Mouse (Mus musculus) lung, postnatal 4 days (tissue): ENCODE results near the gene Aarsd1.
"Not testable (repeated sequence)": the region's sequence is repeated elsewhere in the genome, so short reads cannot be mapped to it uniquely, and the experiment has no call there.

ENCODE experiments used
- DNase-seq, 2 experiments: peaks; one replicate each; pipeline ENCODE4 v3.0.0; 2021

Gene Aarsd1

DNA sequence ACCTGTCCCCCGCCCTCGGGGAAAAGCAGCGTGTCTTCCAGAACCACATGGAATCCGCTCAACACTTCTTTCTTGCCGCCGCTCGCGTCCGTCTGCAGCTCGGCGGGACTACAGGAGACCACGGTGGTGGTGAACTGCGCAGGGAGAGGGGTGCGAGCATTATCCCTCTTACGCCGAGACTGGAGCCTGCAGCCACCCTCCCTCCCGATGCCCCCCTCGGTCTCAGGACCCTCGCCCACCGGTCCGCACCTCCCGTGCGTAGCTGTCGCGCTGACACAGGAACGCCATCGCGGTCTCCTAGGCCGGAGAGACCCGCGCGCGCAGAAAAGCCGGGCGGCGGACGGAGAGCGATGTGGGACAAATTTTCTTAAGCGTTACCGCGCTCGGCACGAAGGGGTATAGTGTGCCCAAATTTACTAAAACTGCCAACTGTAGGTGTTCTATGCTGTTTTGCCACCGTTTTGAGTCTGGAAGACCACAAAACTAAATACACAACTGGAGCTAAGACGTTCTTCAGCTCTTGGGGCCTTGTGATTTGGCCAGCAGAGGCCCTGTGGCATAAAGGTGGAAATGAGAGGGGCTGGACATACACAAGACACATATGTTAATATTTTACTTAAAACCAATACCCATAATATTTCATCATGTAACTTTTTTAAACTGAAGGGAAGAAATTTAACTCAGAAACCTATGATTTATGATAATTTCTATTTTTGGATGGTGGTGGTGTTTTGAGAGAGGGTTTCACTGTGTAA is at the start of gene Aarsd1:
Gene Aarsd1 (minus strand): TSS at position 515 of the 755 bp plus-strand sequence.
- DNase-seq = peak; percentile 90 to 93

DNA sequence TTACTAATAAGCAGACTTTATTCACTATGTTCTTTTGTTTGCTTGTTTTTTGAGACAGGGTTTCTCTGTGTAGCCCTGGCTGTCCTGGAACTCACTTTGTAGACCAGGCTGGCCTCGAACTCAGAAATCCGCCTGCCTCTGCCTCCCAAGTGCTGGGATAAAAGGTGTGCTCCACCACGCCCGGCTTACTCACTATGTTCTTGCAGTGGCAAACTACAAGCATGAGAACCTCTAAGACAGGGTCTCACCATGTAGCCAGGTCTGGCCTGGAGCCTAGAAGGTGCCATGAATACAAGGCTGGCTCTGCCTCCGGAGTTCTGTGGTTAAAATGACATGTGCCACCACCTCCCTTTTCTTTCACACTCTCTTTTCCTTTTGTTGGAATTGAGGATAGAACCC is 49.1 kb upstream of the Aarsd1 start:
- DNase-seq = not testable (repeated sequence)

DNA sequence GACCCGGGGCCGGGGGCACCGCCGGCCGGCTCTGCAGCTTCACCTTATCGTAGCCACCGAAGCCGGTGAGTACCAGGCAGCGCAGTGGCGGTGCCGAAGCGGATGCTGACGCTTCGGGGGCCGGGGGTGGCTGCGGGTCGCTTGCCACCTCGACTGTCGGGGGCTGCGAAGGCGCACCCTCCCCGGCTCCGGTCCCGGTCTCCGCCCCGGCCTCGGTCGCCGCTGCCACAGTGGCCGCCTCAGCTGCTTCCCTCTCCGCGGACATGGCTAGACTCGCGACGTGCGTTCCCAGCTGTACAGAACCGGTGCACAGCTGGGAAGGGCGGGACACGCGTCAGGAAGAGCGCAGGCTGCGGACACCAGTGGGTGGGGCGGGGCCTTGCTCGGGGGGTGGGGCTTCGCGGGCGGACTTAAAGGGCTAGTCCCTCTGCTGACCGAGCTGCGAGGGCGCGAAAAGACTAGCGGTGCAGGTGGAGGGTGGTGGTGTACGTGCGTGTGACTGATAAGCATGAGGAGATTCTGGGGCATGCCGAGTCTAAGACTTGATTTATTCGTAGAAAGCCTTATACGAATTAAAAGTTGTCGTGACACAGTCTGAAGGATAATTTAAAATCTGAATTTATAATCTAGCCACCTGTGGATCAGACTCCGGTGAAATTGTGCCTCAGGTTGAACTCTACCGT is 48.6 kb upstream of the Aarsd1 start, which contains the start of gene Vat1:
Gene Vat1 (minus strand): TSS at position 362 of the 683 bp plus-strand sequence.
- DNase-seq = peak; percentile 81 to 86

DNA sequence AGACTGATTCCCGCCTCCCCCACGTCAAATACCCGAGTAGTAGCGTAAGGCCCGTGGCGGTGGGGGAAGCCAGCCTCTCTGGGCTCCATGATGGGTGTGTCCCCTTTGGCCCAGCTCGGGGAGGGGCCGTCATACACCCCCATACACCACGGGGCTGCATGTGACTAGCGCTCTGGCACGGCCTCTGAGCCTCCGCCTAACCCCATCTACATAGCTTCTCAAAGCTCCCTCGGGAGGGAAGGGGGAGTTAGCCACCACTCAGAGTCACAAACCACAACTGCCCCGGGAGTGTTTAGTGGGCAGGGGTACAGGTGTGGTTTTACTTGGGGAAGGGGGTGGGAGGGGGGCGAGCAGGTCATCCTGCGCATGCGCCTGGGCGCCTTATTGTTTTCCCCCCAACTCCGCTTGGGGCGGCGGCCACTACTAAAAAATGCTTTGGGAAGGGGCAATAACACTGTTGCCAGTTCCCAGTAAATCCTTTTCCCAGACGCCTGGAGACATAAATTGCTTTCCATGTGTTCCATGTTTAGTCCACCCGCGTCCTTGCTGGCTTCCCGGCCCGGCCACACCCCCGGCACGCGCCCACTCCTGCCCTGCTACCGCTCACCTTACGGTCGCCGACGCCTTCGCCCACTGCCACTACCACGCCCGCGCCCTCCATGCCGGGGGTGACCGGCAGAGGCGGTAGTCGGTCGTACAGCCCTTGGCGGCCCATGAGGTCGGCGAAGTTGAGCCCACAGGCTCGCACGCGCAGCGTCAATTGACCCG is 47.9 kb upstream of the Aarsd1 start:
- DNase-seq = peak; percentile 83 to 89

DNA sequence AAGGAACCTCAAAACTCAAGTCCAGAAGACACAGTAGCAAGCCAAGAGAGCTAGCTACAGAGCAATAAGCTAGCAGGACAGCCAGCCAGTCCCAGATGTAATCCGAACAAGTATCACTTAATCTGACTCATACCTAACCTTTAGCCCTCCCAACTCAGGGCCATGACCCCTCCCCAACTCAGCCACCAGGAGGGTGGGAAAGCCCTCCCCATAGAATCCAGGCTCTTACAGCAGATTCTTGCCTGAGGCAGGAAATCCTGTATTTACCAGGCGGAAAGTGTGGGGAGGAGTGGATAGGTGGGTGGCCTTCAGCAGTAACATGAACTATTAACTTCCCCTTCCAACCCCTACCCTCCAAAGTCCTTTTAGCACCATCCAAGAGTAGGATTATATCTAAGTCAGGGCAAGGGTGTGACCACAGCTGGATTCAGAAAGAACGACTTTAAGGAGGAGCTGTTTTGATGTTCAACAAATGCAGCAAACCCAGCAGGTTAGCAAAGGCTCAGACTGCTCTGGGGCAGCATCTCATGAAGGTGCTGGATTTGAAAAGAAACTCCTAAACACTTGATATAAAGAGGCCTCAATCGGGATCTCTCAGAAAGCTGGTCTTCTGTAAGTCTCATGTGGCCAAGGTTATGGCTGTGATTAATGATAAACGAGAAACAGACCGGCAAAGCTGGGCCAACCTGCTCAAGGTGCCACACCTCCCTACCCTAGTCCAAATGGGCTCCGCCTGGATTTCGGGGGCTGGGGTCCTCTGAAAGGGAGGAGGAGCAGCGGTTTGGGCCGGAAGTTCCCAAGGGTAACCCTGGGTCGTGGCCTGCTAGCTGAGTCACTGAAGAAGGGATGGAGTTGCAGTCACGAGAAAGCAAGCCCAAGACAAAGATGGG is 47.0 kb upstream of the Aarsd1 start, which contains the start of gene Rnd2:
Gene Rnd2 (plus strand): TSS at position 789 of the 890 bp plus-strand sequence.
- peak; percentile 69 to 83 for DNase-seq

DNA sequence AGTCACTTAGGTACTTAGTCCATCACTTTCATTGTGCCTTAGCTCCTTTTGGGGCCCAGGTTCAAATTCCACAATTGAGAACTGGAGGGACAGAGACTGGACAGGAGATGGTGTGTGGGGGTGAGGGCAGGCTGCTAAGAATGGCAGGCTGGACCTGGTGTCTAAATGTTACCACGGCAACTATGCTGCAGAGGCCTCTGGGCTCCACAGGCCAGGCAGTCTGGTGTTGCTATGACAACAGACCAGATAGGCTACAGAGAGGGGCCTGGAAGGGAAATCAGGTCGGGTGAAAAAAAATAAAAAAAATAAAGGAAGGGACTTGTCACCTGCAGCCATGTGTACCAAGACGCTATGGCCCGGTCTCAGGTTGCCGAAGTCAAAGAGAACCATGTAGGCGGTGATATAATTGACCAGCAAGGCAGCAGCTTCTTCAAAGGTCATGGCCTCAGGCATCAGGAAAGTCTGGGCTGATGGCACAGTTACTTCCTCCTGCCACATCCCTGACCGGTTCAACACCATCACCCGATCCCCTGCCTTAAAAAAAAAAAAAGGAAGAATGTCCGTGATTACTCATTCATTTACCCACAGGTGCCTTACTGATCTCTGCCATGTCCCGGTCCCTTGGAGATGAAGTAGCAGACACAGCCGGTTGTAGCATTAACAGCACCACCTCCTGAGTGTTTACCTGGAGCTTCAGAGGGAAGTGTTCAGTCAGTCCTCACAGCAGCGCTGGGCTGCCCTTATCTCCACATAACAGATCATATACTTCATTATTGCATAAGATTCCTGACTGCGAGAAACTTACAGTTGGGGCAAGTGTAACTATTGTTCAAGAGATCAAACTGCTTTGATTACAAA is 45.4 kb upstream of the Aarsd1 start:
- DNase-seq = no peak

DNA sequence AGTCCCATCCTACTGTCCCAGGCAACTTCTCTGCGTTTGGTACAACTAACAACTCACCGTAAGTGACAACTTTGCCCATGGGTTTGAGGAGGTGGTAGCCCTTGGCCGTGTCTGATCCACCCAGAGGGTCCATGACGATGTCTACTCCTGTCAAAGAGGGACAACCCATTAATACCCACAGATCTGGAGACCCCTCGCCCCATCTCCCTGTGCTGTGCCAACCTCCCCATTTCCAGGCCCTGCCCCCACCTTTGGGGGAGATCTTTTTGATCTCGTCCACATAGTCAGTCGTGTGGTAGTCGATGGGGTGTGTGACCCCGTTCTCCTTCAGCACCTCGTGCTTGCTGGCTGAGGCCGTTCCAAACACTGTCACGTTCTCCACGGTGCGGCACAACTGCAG is 44.7 kb upstream of the Aarsd1 start:
- DNase-seq = no peak

DNA sequence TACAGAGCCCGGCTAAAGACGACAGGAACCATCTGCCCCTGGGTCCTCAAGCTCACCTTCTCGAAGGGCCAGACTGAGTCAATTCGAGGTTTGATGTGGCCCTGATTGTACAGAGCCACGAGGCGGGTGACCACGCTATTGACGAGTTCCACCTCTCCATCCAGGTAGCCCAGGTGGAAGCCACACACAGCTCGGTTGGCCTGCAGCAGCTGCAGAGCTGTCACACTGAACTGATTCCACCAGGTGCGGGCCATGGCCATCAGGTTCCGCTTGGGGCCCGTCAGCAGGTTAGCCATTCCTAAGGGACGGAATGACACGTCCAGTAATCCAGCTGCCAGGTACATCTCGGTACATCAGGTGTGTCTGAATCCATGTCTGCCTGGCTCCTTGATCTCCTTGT is 42.9 kb upstream of the Aarsd1 start:
- no peak for DNase-seq

DNA sequence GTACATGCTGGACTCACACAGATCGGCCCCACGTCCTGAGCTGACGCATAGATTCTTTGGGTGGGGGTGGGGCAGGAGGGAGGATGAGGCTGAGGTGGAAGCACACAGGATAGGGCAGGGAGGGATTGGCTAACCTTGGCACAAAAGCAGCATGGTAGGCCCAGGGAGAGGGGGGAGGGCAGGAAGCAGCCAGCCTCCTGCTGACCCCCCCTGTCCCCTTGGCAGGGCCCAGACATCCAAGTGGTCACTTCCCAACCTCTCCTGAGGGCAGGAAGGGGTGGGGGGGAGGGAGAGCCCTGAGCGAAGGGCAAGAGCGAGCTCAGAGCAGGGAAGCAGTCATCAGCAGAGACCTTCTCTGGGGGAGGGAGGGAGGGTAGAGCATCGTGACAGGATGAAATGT is 42.3 kb upstream of the Aarsd1 start:
- DNase-seq = peak; percentile 69 to 87

DNA sequence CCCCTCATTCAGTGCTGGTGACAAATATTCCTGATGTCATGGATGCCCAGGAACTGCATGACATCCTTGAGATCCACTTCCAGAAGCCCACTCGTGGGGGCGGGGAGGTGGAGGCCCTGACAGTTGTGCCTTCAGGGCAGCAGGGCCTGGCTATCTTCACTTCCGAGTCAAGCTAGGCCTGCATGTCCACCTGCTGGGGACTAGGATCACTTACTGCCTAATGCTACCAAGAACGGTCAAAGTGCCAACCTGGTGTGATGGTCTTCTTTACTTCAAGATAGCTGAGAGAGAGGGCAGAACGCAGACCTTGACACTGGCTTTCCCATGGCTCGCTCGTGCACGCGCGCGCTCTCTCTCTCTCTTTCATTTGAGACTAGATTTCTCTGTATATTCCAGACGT is 40.8 kb upstream of the Aarsd1 start:
- DNase-seq = no peak

DNA sequence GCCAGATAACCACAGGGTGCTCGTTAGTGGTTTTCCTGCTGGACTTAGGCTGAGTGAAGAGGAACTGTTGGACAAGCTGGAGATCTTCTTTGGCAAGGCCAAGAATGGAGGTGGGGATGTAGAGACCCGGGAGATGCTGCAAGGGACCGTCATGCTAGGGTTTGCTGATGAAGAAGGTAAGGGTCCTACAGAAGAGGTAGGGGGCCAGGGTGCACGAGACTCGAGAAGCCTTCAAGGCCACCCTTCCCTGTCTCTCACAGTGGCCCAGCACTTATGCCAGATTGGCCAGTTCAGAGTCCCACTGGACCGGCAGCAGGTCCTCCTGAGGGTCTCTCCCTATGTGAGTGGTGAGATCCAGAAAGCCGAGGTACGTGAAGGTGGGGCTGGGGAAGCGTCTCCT is 40.2 kb upstream of the Aarsd1 start:
- DNase-seq = no peak

DNA sequence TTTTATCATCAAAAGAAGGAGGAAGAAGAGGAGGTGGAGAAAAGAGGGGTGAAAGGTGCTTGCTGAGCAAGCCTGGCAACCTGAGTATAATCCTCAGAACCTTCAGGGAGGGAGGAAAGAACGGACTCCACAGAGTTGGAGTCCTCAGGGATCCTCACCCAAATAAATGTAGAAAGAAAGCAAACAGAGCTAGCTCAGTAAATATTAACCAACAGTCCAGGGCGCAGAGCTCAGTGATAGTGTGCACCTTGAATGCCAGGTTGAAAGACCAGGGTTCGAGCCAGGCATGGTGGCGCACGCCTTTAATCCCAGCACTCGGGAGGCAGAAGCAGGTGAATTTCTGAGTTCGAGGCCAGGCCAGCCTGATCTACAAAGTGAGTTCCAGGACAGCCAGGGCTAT is 38.2 kb upstream of the Aarsd1 start:
- no peak for DNase-seq

DNA sequence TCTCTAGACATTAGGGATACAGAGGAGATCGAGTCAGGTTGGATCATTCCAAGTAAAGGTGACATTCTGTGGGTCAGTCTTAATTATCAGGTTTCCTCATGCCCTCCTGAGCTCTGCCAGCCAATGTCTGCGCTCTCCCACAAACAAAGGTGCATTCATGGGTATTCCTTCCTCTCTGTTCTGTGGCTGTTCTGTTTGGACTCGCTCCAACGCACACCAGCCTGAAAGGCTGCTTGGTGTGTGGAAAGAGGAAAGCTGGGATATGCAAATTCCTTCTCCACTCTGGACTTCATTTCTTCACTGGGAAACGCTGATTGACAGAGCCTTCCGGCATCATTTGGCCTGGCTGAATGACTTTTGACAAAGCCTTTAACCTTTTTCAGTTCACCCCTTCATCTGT is 37.3 kb upstream of the Aarsd1 start:
- no peak for DNase-seq

DNA sequence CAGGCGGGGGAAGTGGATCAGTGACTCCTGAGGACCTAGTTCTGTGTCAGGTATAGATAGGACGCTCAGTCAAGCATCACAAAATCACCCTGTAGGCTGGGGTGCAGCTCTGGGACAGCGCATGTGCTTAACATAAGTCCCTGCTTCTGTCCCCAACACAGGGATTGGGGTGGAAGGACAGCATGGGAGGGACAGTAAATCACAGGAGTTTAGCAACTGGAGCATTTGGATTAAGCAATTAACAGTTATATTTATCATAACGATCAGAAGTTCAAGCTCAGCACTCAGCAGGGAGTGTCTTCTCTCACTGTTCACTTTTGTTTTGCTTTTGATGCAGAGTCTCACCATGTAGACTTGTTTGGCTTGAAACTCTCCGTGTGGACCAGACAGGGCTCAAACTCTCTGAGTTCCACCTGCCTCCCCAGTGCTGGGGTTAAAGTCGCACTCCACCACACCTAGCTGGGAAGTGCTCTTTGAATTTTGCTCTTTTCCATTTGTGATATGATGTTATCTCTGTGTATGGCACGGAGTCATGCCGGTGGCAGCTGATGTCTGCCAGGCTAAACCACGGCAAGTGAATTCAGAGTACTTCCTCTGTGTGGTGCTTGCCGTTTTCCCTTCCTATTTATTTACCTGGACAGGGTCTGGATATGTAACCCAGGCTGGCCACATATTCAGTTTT is 34.8 kb upstream of the Aarsd1 start:
- no peak for DNase-seq

DNA sequence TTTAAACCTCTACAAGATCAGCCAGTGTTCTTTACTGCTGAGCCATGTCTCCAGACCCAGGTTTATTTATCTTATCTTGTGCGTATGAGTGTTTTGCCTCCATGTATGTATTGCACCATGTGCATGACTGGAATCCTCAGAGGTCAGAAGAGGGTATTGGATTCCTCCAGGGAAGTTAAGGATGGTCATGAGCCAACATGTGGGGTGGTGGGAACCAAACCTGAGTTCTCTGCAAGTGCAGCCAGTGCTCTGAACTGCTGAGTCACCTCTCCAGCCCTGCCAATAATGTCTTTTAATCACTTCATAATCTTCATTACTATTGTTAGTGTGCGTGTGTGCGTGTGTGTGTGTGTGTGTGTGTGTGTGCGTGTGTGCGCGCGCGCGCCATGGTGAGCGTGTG is 34.1 kb upstream of the Aarsd1 start:
- DNase-seq = no peak

DNA sequence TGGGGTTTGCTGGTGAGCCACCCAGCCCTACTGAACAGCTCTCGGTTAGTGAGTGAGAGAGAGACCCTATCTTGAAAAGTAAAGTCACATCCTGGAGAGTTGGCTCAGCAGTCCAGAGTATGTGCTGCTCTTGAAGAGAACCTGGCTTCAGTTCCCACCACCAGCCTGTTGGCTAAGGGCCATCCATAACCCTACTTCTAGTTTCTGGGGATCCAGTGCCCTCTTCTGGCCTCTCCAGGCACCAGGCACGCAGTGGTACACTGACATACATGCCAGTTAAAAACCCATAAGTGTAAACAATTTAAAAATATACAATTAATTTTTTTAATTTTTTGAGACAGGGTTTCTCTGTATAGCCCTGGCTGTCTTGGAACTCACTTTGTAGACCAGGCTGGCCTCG is 33.0 kb upstream of the Aarsd1 start:
- peak in 1 of 2 experiments; percentile 45 for DNase-seq

DNA sequence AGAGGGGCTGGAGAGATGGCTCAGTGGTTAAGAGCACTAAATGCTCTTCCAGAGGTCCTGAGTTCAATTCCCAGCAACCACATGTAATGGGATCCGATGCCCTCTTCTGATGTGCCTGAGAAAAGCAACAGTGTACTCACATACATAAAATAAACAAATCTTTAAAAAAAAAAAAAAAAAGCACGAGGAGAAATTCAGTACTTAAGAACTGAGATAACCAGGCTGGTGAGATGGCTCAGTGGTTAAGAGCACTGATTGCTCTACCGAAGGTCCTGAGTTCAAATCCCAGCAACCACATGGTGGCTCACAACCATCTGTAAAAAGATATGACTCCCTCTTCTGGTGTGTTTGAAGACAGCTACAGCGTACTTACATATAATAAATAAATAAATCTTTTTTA is 32.2 kb upstream of the Aarsd1 start:
- not testable (repeated sequence) for DNase-seq

DNA sequence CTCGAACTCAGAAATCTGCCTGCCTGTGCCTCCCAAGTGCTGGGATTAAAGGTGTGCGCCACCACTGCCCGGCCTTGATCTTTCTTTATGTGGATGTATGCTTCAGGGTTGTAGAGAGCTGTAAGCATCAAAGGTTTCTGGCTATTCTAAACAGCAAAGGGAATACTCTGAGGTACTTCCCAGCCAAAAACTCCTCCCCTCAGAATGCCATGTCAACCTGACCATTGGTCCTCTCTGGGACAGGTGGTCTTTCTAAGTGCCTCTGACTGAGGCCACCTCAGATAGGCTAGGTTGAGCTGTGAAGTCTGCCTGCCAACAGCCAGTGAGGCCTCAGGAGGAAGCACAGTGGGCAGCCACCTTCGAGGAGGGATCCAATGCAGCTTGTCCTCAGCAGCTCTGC is 31.5 kb upstream of the Aarsd1 start:
- DNase-seq = no peak

DNA sequence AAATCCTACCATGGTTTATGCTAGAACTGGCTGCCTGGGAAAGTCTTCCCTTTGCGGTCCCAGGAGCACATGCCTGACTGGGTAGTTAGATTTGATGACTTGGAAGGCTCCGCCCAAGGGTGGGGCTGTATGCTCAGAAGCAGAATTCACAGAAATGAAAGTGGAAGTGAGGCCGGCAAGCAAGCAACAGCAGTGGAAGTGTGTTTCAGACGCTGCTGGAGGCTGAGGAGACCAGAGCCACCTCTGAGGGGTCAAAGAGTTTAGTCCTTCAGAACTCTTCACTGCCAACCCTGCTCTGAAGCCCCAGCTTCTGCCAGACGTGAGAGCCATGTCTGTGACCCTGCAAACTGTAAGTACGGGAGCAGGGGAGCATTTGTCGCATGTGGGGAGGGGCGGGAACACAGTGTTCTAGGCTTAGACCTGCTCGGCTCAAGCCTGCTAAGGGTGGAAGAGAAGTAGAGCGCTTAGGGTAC is 30.9 kb upstream of the Aarsd1 start, which contains the start of gene Ifi35:
Gene Ifi35 (plus strand): TSS at position 134 of the 473 bp plus-strand sequence.
- peak; percentile 85 to 86 for DNase-seq

DNA sequence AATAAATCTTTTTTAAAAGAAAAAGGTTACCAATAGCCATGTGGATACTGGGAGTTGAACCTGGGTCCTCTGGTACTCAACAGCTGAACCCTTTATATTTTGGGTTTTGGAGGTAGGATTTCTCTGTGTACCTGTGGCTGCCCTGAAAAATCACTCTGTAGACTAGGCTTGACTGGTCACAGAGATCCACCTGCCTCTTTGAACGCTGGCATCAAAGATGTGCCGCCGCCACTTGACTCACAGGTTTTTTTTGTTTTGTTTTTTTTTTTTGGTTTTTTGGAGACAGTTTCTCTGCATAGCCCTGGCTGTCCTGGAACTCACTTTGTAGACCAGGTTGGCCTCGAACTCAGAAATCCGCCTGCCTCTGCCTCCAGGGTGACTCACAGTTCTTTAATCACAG is 30.4 kb upstream of the Aarsd1 start:
- no peak for DNase-seq

DNA sequence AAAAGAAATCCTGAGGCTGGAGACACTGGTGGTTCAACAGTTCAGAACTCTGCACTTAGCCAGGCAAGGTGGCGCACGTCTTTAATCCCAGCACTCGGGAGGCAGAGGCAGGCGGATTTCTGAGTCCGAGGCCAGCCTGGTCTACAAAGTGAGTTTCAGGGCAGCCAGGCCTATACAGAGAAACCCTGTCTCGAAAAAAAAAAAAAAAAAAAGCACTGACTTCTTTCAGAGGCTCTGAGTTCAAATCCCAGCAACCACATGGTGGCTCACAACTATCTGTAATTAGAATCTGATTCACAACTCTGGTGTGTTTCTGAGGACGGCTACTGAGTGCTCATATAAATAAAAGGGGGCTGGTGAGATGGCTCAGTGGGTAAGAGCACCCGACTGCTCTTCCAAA is 29.4 kb upstream of the Aarsd1 start:
- not testable (repeated sequence) for DNase-seq
